Mouse (Mus musculus) MEL (cell line): ENCODE results near the gene Map1b. TPM values are rescaled to one million over a fixed set of nuclear protein-coding genes. Genes with fewer than 3 reads are reported as not detected.

Experiments
- DNase-seq: peaks from one replicate; pipeline ENCODE4 v3.0.0; 2011; ENCODE audit warnings: low read depth, low spot score
- H3K27ac ChIP-seq: 2 replicates; pipeline ENCODE4 v1.5.1; 2012; ENCODE audit warnings: low read depth, mild to moderate bottlenecking, control low read depth, low read length, moderate library complexity; ENCODE audit not compliant: control insufficient read depth
- H3K27me3 ChIP-seq, 2 experiments: fragments of 150-350 bp in 1 of 2; sonication (generic) in 1 of 2; 2 replicates each; pipeline ENCODE4 v1.6.1; 2012; ENCODE audit warnings: low read length in 2 of 2, mild to moderate bottlenecking in 2 of 2, improper control_type of control experiment in 1 of 2, moderate library complexity in 1 of 2; ENCODE audit not compliant: insufficient read depth in 2 of 2, control insufficient read depth in 1 of 2
- H3K36me3 ChIP-seq, 2 experiments: 2 replicates each; pipeline ENCODE4 v1.6.1; 2012 to 2014; ENCODE audit warnings: low read length in 2 of 2, improper control_type of control experiment in 1 of 2, inconsistent platforms in 1 of 2, mild to moderate bottlenecking in 1 of 2; ENCODE audit not compliant: insufficient read depth in 2 of 2, control insufficient read depth in 1 of 2
- H3K4me1 ChIP-seq, 2 experiments: fragments of 150-350 bp in 1 of 2; sonication (generic) in 1 of 2; 2 replicates each; pipeline ENCODE4 v1.6.1; 2012; ENCODE audit warnings: low read length in 2 of 2, improper control_type of control experiment in 1 of 2, mild to moderate bottlenecking in 1 of 2; ENCODE audit not compliant: insufficient read depth in 2 of 2, control insufficient read depth in 1 of 2
- H3K4me3 ChIP-seq, 2 experiments: fragments of 150-350 bp in 1 of 2; sonication (generic) in 1 of 2; 2 replicates each; pipeline ENCODE4 v1.5.1; 2012; ENCODE audit warnings: low read depth in 2 of 2, low read length in 2 of 2, mild to moderate bottlenecking in 2 of 2, moderate library complexity in 2 of 2, control low read depth in 1 of 2, improper control_type of control experiment in 1 of 2; ENCODE audit not compliant: control insufficient read depth in 1 of 2, insufficient read depth in 1 of 2
- H3K79me2 ChIP-seq: 2 replicates; pipeline ENCODE4 v1.6.1; 2012; ENCODE audit warnings: mild to moderate bottlenecking, low read length, moderate library complexity; ENCODE audit not compliant: control insufficient read depth, poor library complexity, insufficient read depth
- H3K9ac ChIP-seq: 2 replicates; pipeline ENCODE4 v1.6.1; 2012; ENCODE audit warnings: low read depth, mild to moderate bottlenecking, control low read depth, low read length, moderate library complexity; ENCODE audit not compliant: control insufficient read depth, poor library complexity, severe bottlenecking
- H3K9me3 ChIP-seq: fragments of 150-350 bp; sonication (generic); replicated peaks from 2 replicates; pipeline ENCODE4 v1.6.1; 2012; ENCODE audit warnings: mild to moderate bottlenecking, low read length, improper control_type of control experiment, moderate library complexity; ENCODE audit not compliant: insufficient read depth
- MAX ChIP-seq: IDR thresholded peaks from 2 replicates; pipeline ENCODE4 v1.6.1; 2011; ENCODE audit warnings: low read length, improper control_type of control experiment
- MEF2A ChIP-seq: IDR thresholded peaks from 2 replicates; pipeline ENCODE4 v1.6.1; 2014; ENCODE audit warnings: low read depth, mild to moderate bottlenecking, inconsistent platforms, low read length, improper control_type of control experiment; ENCODE audit not compliant: poor library complexity, insufficient replicate concordance, severe bottlenecking; ENCODE audit errors: extremely low read depth
- MXI1 ChIP-seq: IDR thresholded peaks from 2 replicates; pipeline ENCODE4 v1.6.1; 2011; ENCODE audit warnings: mild to moderate bottlenecking, low read depth, low read length, improper control_type of control experiment
- NELFE ChIP-seq: IDR thresholded peaks from 2 replicates; pipeline ENCODE4 v1.6.1; 2011; ENCODE audit warnings: low read depth, low read length, improper control_type of control experiment
- POLR2AphosphoS5 ChIP-seq: IDR thresholded peaks from 2 replicates; pipeline ENCODE4 v1.6.1; 2012; ENCODE audit warnings: low read depth, borderline replicate concordance, mild to moderate bottlenecking, inconsistent platforms, low read length, moderate library complexity, mixed read lengths
- RAD21 ChIP-seq: IDR thresholded peaks from 2 replicates; pipeline ENCODE4 v1.6.1; 2011; ENCODE audit warnings: mild to moderate bottlenecking, low read depth, low read length, improper control_type of control experiment
- SMC3 ChIP-seq: IDR thresholded peaks from 2 replicates; pipeline ENCODE4 v1.6.1; 2011; ENCODE audit warnings: low read depth, low read length, improper control_type of control experiment
- TBP ChIP-seq: IDR thresholded peaks from 2 replicates; pipeline ENCODE4 v1.8.0; 2011; ENCODE audit warnings: low read depth, low read length, improper control_type of control experiment
- USF2 ChIP-seq, 2 experiments: IDR thresholded peaks; 2 replicates each; pipeline ENCODE4 v1.6.1; 2011 to 2012; ENCODE audit warnings: improper control_type of control experiment in 2 of 2, low read length in 2 of 2, borderline replicate concordance in 1 of 2, inconsistent platforms in 1 of 2, low read depth in 1 of 2, mild to moderate bottlenecking in 1 of 2; ENCODE audit not compliant: insufficient read depth in 1 of 2
- ZMIZ1 ChIP-seq: IDR thresholded peaks from 2 replicates; pipeline ENCODE4 v1.6.1; 2012; ENCODE audit warnings: low read depth, mild to moderate bottlenecking, inconsistent platforms, low read length, improper control_type of control experiment, moderate library complexity
- ZNF384 ChIP-seq: IDR thresholded peaks from 2 replicates; pipeline ENCODE4 v1.6.1; 2012; ENCODE audit warnings: low read depth, mild to moderate bottlenecking, inconsistent platforms, low read length, improper control_type of control experiment
- polyA plus RNA-seq, 2 experiments: library from polyadenylated mRNA; stranded (reverse) in 1 of 2; unstranded in 1 of 2; fragments of >175 nt in 1 of 2; fragments of >200 nt in 1 of 2; gene quantifications; 2 replicates each; pipeline versions ENCODE4 v1.2.1 to v1.2.4; 2012; ENCODE audit warnings: low replicate concordance in 2 of 2, low read depth in 1 of 2; ENCODE audit not compliant: insufficient read length in 2 of 2, insufficient read depth in 1 of 2, missing spikeins in 1 of 2
- total RNA-seq: library from RNA; depleted of rRNA; stranded (reverse); fragments of 300-350 nt; gene quantifications from 2 replicates; pipeline ENCODE4 v1.2.3, GENCODE M21; 2012

Map1b gene
- total and polyA plus RNA-seq, 3 experiments: not detected

- Histone ChIP-seq H3K9ac (no peak overlapping the region), H3K9me3 (no peaks in the 10 kb centered on the region), H3K36me3 (peaks cover 0 to 3% of the 10 kb centered on the region in 2 experiments; a peak in 1 of 4 replicates)
- TF ChIP-seq TBP: no peak
- no peak for TF ChIP-seq MXI1
- TF ChIP-seq MEF2A: no peak
- TF ChIP-seq SMC3: no peak
- no peak for TF ChIP-seq ZNF384
- TF ChIP-seq MAX: no peak
- TF ChIP-seq USF2 (IDR thresholded peaks at IDR 0.05; ENCODE audit: borderline replicate concordance in 1 of 2, insufficient read depth in 1 of 2, low read depth in 1 of 2, low read length in 2 of 2): no peak
- no peak for TF ChIP-seq RAD21
- TF ChIP-seq POLR2AphosphoS5: no peak
- TF ChIP-seq, all 39 proteins: peak for 0
- no peaks in the 10 kb centered on the region for H3K79me2 ChIP-seq
- no peaks in the 10 kb centered on the region for H3K27me3 ChIP-seq
- H3K27ac ChIP-seq: no peak overlapping the region
- peaks cover 0 to 4% of the 10 kb centered on the region in 2 experiments; a peak in 3 of 4 replicates for H3K4me1 ChIP-seq
- no peak overlapping the region for H3K4me3 ChIP-seq
- DNase-seq: peak; percentile 66
Observed at GRCm38 (mm10) chr13:99412477-99413080, 103.8 kb downstream of the Map1b start.

GRCm38 (mm10) chr13:99411761-99412160 is 104.6 kb downstream of the Map1b start:
- H3K79me2 ChIP-seq: no peaks in the 10 kb centered on the region
- peaks cover 0 to 3% of the 10 kb centered on the region in 2 experiments; a peak in 1 of 4 replicates for H3K36me3 ChIP-seq
- H3K4me3 ChIP-seq: no peak overlapping the region
- no peaks in the 10 kb centered on the region for H3K27me3 ChIP-seq
- TF ChIP-seq MEF2A: no peak
- TF ChIP-seq TBP: no peak
- TF ChIP-seq NELFE: no peak
- no peak for TF ChIP-seq ZMIZ1
- no peak for DNase-seq
- peaks cover 0 to 4% of the 10 kb centered on the region in 2 experiments; a peak in 3 of 4 replicates for H3K4me1 ChIP-seq
- H3K27ac ChIP-seq: no peak overlapping the region
- no peak overlapping the region for H3K9ac ChIP-seq
- H3K9me3 ChIP-seq: no peaks in the 10 kb centered on the region
